Mouse (Mus musculus) bone marrow macrophage, adult 2 months (primary cell): ENCODE measurements at regions not wholly inside any gene's neighbourhood (a gene's known extent, or its start where the extent isn't known, plus 50 kb on each side); places are given as distances from the start of the nearest gene placed in this dataset.

Experiments
- CTCF ChIP-seq: IDR thresholded peaks from 2 replicates; pipeline ENCODE4 v1.5.1; 2012; ENCODE audit warnings: low read depth, mild to moderate bottlenecking, low read length, moderate library complexity
- POLR2A ChIP-seq: IDR thresholded peaks from 2 replicates; pipeline ENCODE4 v1.6.1; 2012; ENCODE audit warnings: mild to moderate bottlenecking, low read depth, low read length, borderline replicate concordance

DNA sequence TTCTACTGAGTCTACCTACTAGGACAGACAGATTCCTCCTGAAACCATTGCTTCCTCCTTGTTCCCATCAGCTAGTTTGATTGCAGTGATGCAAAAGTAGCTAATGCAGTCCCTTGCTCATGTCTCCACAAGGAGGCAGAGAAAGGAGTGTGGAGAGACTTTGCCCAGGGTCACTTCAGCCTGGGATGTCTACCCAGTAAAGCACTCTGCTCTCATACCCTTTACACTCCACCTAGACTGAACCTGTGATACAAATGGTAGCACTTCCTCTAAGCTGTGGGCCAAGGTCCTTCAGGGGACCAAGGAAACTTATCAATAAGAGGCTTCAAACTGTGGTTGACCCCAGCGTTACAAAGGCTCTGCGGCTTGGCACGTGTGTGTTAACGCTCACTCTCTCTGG lies 140.1 kb downstream of the Ddx11 start:
- TF ChIP-seq CTCF (no peak), POLR2A (no peak)
